Mouse (Mus musculus): ENCODE data around the gene Ppp2r5d. TPM values are rescaled to one million over a fixed set of nuclear protein-coding genes. Genes with fewer than 3 reads are reported as not detected.

Ppp2r5d gene
- total RNA-seq, 2 experiments from 2014 or later, result 96.4 to 98.5 TPM

GRCm38 (mm10) chr17:46691390-46691789 is 13.5 kb downstream of the Ppp2r5d start:
- intact Hi-C loops (cut with DNase I), result no loop called here
- no peak for DNase-seq (ENCODE audit: extremely low spot score in 1 of 2, low spot score in 2 of 2)

GRCm38 (mm10) chr17:46690665-46691064 is 14.2 kb downstream of the Ppp2r5d start:
- DNase-seq (ENCODE audit: extremely low spot score in 1 of 2, low spot score in 2 of 2), result no peak
- intact Hi-C loops (cut with DNase I), result no loop called here

GRCm38 (mm10) chr17:46685913-46686312 is 19.0 kb downstream of the Ppp2r5d start:
- no peak for DNase-seq (ENCODE audit: extremely low spot score in 1 of 2, low spot score in 2 of 2)
- intact Hi-C loops (cut with DNase I), result no loop called here

GRCm38 (mm10) chr17:46682654-46683389 is 22.1 kb downstream of the Ppp2r5d start:
- intact Hi-C loops (cut with DNase I), result no loop called here
- DNase-seq (ENCODE audit: extremely low spot score in 1 of 2, low spot score in 2 of 2), result peak in 1 of 2 experiments; percentile 60

- no peak for DNase-seq (ENCODE audit: extremely low spot score in 1 of 2, low spot score in 2 of 2)
- intact Hi-C loops (cut with DNase I), result no loop called here
These were observed 23.3 kb downstream of the Ppp2r5d start for GRCm38 (mm10) chr17:46681466-46682118.

GRCm38 (mm10) chr17:46680760-46681373 is 24.0 kb downstream of the Ppp2r5d start, which contains the start of gene Klhdc3:
Gene Klhdc3 (minus strand): TSS chr17:46680914.
- intact Hi-C loops (cut with DNase I), result no loop called here
- DNase-seq (ENCODE audit: extremely low spot score in 1 of 2, low spot score in 2 of 2), result peak; percentile 97 to 99

GRCm38 (mm10) chr17:46679843-46680759 is 24.8 kb downstream of the Ppp2r5d start:
- intact Hi-C loops (cut with DNase I), result no loop called here
- DNase-seq (ENCODE audit: extremely low spot score in 1 of 2, low spot score in 2 of 2), result peak in 1 of 2 experiments; percentile 79

GRCm38 (mm10) chr17:46678911-46679310 is 26.0 kb downstream of the Ppp2r5d start:
- intact Hi-C loops (cut with DNase I), result no loop called here

GRCm38 (mm10) chr17:46678416-46678815 is 26.5 kb downstream of the Ppp2r5d start, which contains the start of gene Mea1:
Gene Mea1 (plus strand): TSS chr17:46678793.
- intact Hi-C loops (cut with DNase I), result no loop called here

More at GRCm38 (mm10) chr17:46678911-46679310, 26.0 kb downstream of the Ppp2r5d start:
- DNase-seq (ENCODE audit: extremely low spot score in 1 of 2, low spot score in 2 of 2), result no peak

GRCm38 (mm10) chr17:46674530-46675283 is 30.2 kb downstream of the Ppp2r5d start:
- DNase-seq (ENCODE audit: extremely low spot score in 1 of 2, low spot score in 2 of 2), result no peak
- intact Hi-C loops (cut with DNase I), result no loop called here

More at GRCm38 (mm10) chr17:46678416-46678815, 26.5 kb downstream of the Ppp2r5d start, which contains the start of gene Mea1:
- DNase-seq (ENCODE audit: extremely low spot score in 1 of 2, low spot score in 2 of 2), result no peak

- DNase-seq (ENCODE audit: extremely low spot score in 1 of 2, low spot score in 2 of 2), result peak; percentile 91 to 93
- intact Hi-C loops (cut with DNase I), result no loop called here
These were observed 30.9 kb downstream of the Ppp2r5d start, which contains the start of gene Rrp36 for GRCm38 (mm10) chr17:46673850-46674529. Gene Rrp36 (minus strand): TSS chr17:46674352.

- intact Hi-C loops (cut with DNase I), result no loop called here
- DNase-seq (ENCODE audit: extremely low spot score in 1 of 2, low spot score in 2 of 2), result no peak
These were observed 35.0 kb downstream of the Ppp2r5d start for GRCm38 (mm10) chr17:46669911-46670310.

- DNase-seq (ENCODE audit: extremely low spot score in 1 of 2, low spot score in 2 of 2), result peak in 1 of 2 experiments; percentile 84
- intact Hi-C loops (cut with DNase I), result no loop called here
These were observed 37.2 kb downstream of the Ppp2r5d start for GRCm38 (mm10) chr17:46667712-46668111.

- intact Hi-C loops (cut with DNase I), result no loop called here
- no peak for DNase-seq (ENCODE audit: extremely low spot score in 1 of 2, low spot score in 2 of 2)
These were observed 42.2 kb downstream of the Ppp2r5d start for GRCm38 (mm10) chr17:46662730-46663129.

- intact Hi-C loops (cut with DNase I), result no loop called here
These were observed 42.9 kb downstream of the Ppp2r5d start for GRCm38 (mm10) chr17:46661981-46662380.

GRCm38 (mm10) chr17:46661351-46661750 is 43.6 kb downstream of the Ppp2r5d start:
- peak in 1 of 2 experiments; percentile 17 for DNase-seq (ENCODE audit: extremely low spot score in 1 of 2, low spot score in 2 of 2)
- intact Hi-C loops (cut with DNase I), result no loop called here

More at GRCm38 (mm10) chr17:46661981-46662380, 42.9 kb downstream of the Ppp2r5d start:
- no peak for DNase-seq (ENCODE audit: extremely low spot score in 1 of 2, low spot score in 2 of 2)

GRCm38 (mm10) chr17:46656054-46656453 is 48.9 kb downstream of the Ppp2r5d start:
- intact Hi-C loops (cut with DNase I), result no loop called here
- DNase-seq (ENCODE audit: extremely low spot score in 1 of 2, low spot score in 2 of 2), result no peak
